Mouse (Mus musculus): ENCODE measurements around the gene Traf5. TPM values are rescaled to one million over a fixed set of nuclear protein-coding genes. Genes with fewer than 3 reads are reported as not detected.
A peak's percentile ranks its signal among the peaks of the same experiment; 100 is the strongest.

The Traf5 gene
- polyA plus RNA-seq, 1 experiment: 3.2 TPM

GRCm38 (mm10) chr1:191957321-191957720, 135.0 kb downstream of the Traf5 start:
- DNase-seq (ENCODE audit: low read depth): peak; percentile 73
- no peak for TF ChIP-seq POLR2A (IDR thresholded peaks at IDR 0.05; ENCODE audit: borderline replicate concordance, extremely low read depth, insufficient read depth, insufficient read length, poor library complexity, severe bottlenecking)
- TF ChIP-seq CTCF (IDR thresholded peaks at IDR 0.05; ENCODE audit: borderline replicate concordance, extremely low read depth, insufficient read depth, insufficient read length): no peak

GRCm38 (mm10) chr1:191956871-191957270, 135.5 kb downstream of the Traf5 start:
- peak; percentile 61 for DNase-seq (ENCODE audit: low read depth)
- TF ChIP-seq CTCF (IDR thresholded peaks at IDR 0.05; ENCODE audit: borderline replicate concordance, extremely low read depth, insufficient read depth, insufficient read length) (no peak), POLR2A (IDR thresholded peaks at IDR 0.05; ENCODE audit: borderline replicate concordance, extremely low read depth, insufficient read depth, insufficient read length, poor library complexity, severe bottlenecking) (no peak)

- TF ChIP-seq CTCF (IDR thresholded peaks at IDR 0.05; ENCODE audit: borderline replicate concordance, extremely low read depth, insufficient read depth, insufficient read length) (no peak), POLR2A (IDR thresholded peaks at IDR 0.05; ENCODE audit: borderline replicate concordance, extremely low read depth, insufficient read depth, insufficient read length, poor library complexity, severe bottlenecking) (no peak)
- no peak for DNase-seq (ENCODE audit: low read depth)
Measured at GRCm38 (mm10) chr1:191956261-191956660, 136.1 kb downstream of the Traf5 start.

GRCm38 (mm10) chr1:191955101-191955500, 137.3 kb downstream of the Traf5 start:
- no peak for TF ChIP-seq CTCF (IDR thresholded peaks at IDR 0.05; ENCODE audit: borderline replicate concordance, extremely low read depth, insufficient read depth, insufficient read length)
- TF ChIP-seq POLR2A (IDR thresholded peaks at IDR 0.05; ENCODE audit: borderline replicate concordance, extremely low read depth, insufficient read depth, insufficient read length, poor library complexity, severe bottlenecking): no peak
- DNase-seq (ENCODE audit: low read depth): no peak

- DNase-seq (ENCODE audit: low read depth): no peak
- TF ChIP-seq POLR2A (IDR thresholded peaks at IDR 0.05; ENCODE audit: borderline replicate concordance, extremely low read depth, insufficient read depth, insufficient read length, poor library complexity, severe bottlenecking) (no peak), CTCF (IDR thresholded peaks at IDR 0.05; ENCODE audit: borderline replicate concordance, extremely low read depth, insufficient read depth, insufficient read length) (no peak)
Measured at GRCm38 (mm10) chr1:191952733-191953335, 139.5 kb downstream of the Traf5 start.

- DNase-seq (ENCODE audit: low read depth): no peak
- no peak for TF ChIP-seq POLR2A (IDR thresholded peaks at IDR 0.05; ENCODE audit: borderline replicate concordance, extremely low read depth, insufficient read depth, insufficient read length, poor library complexity, severe bottlenecking)
- no peak for TF ChIP-seq CTCF (IDR thresholded peaks at IDR 0.05; ENCODE audit: borderline replicate concordance, extremely low read depth, insufficient read depth, insufficient read length)
Measured at GRCm38 (mm10) chr1:191950611-191951010, 141.7 kb downstream of the Traf5 start.

- TF ChIP-seq POLR2A (IDR thresholded peaks at IDR 0.05; ENCODE audit: borderline replicate concordance, extremely low read depth, insufficient read depth, insufficient read length, poor library complexity, severe bottlenecking): no peak
- no peak for TF ChIP-seq CTCF (IDR thresholded peaks at IDR 0.05; ENCODE audit: borderline replicate concordance, extremely low read depth, insufficient read depth, insufficient read length)
- DNase-seq (ENCODE audit: low read depth): no peak
Measured at GRCm38 (mm10) chr1:191948600-191948999, 143.8 kb downstream of the Traf5 start.

- no peak for TF ChIP-seq CTCF (IDR thresholded peaks at IDR 0.05; ENCODE audit: borderline replicate concordance, extremely low read depth, insufficient read depth, insufficient read length)
- no peak for TF ChIP-seq POLR2A (IDR thresholded peaks at IDR 0.05; ENCODE audit: borderline replicate concordance, extremely low read depth, insufficient read depth, insufficient read length, poor library complexity, severe bottlenecking)
- DNase-seq (ENCODE audit: low read depth): no peak
Measured at GRCm38 (mm10) chr1:191947796-191948195, 144.6 kb downstream of the Traf5 start.

Other genes starting within 250 kb of the Traf5 start
- gene Slc30a1, start 185.8 kb downstream of the Traf5 start, polyA plus RNA-seq (2012; rRNA removed): 8.8 and 11.4 TPM in 2 replicates
- gene Rd3, start 115.2 kb downstream of the Traf5 start, polyA plus RNA-seq (2012; rRNA removed): 2.6 and 3.2 TPM in 2 replicates
- gene Rcor3, start 45.5 kb upstream of the Traf5 start, polyA plus RNA-seq (2012; rRNA removed): 47.0 and 48.5 TPM in 2 replicates
- 1.8 and 3.3 TPM in 2 replicates for gene Kcnh1, start 98.2 kb upstream of the Traf5 start, polyA plus RNA-seq (2012; rRNA removed)

Measured in brain, embryonic 14.5 days (tissue).